Mouse (Mus musculus) heart, adult 18-20 months (tissue): ENCODE measurements around the gene Serpine2. TPM values are rescaled to one million over a fixed set of nuclear protein-coding genes. Genes with fewer than 3 reads are reported as not detected.

Experiments
- DNase-seq, 2 experiments: peaks; one replicate each; pipeline ENCODE4 v3.0.0; 2021 to 2022; ENCODE audit warnings: mixed read lengths in 1 of 2
- long read RNA-seq, 2 experiments: library from polyadenylated mRNA; stranded (forward); transcript quantifications; one replicate each; pipeline ENCODE4 v2.0.0; 2021
- total RNA-seq, 2 experiments: library from RNA; stranded (reverse); gene quantifications; 2 replicates each; pipeline ENCODE4 v1.2.3; 2021

The Serpine2 gene
- 10 to 100 TPM; 20.7 to 29.5 TPM for total RNA-seq
- long read RNA-seq, experiment 1, transcript Serpine2-201 (9 exons, 2,210 nt): major isoform, 43 of 46 reads
- long read RNA-seq, experiment 1, partial matches to known transcripts: 3 of 46 reads
- long read RNA-seq, experiment 1, other reads (novel, unspliced or antisense): 0 of 46 reads
- long read RNA-seq, experiment 2, transcript Serpine2-201 (9 exons, 2,210 nt): major isoform, 21 of 25 reads
- long read RNA-seq, experiment 2, partial matches to known transcripts: 3 of 25 reads
- long read RNA-seq, experiment 2, other reads (novel, unspliced or antisense): 1 of 25 reads

DNA sequence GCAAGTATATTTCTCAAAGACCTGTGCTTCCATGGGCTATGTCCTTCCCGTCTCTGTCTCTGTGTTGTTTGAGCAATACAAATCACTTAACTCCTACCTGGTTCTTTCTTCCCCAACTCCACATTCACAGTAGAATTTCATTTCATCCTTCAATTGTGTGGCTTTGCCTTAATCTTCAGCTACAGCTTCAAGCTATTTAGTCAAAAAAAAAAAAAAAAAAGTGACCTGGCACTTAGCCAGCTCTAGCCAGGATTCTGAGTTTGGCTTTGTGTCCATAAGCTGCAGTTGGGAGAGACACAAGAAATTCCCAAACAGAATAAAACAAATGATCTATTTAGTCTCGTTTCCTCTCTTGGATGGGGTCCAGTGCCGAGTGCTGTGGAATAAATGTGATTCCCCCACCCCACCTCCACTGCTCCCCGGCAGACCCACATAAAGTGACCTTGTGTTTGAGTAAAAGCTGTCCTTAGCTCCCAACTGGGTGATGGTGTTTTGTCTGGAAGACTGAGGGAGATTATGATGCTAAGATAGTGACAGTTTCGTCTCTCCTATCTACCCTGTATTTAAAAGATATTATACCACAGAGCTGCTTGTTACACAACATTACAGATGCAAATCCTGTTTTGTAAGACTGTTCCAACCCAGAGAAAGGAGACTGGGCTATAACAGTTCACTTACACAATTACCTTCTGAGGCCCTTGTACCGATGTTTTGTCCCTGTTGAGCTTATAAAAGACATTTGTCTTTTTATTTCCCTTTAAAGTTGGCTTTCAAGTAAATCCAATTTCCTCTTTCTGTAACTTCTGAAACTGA is at the start of gene Serpine2:
Gene Serpine2 (minus strand): TSS at position 51 of the 813 bp plus-strand sequence.
- peak in 1 of 2 experiments; percentile 16 for DNase-seq

DNA sequence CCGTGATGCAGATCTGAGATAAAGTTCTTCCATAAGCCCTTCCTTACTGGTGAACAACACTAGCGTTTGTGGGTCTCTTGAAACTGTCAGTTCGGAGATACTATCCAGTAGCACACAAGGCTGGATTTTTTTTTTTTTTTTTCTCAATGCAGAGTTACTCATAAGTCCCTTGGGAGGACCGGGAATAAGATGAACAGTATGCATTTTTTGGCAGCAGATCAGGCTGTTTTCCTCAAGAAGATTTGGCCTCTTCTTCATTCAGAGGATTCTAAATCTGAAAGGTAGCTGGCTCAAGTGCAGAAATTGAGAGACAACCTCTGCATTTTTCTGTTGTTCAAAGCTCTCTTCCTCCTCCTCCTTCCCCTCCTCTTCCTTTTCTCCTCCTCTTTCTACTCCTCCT is 46.8 kb upstream of the Serpine2 start:
- DNase-seq: no peak

DNA sequence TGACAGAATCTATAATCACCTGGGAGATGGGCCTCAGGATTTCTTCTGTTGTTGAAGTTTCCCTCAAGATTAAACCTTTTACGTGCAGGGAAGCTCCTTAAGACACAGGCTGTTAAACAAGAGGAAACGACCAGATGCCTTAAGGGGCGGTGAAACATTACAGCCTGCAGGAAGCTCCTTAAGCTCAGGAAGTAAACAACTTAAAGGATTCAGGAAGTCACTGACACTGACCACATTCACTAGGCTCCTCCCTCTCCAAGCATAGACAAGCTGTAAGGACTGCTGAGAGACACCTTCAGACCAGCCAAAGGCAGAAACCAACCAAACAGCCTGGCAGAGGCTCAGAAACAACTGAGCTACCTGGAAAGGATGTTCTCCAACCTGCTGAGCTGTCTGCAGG is 44.3 kb upstream of the Serpine2 start:
- DNase-seq: no peak

DNA sequence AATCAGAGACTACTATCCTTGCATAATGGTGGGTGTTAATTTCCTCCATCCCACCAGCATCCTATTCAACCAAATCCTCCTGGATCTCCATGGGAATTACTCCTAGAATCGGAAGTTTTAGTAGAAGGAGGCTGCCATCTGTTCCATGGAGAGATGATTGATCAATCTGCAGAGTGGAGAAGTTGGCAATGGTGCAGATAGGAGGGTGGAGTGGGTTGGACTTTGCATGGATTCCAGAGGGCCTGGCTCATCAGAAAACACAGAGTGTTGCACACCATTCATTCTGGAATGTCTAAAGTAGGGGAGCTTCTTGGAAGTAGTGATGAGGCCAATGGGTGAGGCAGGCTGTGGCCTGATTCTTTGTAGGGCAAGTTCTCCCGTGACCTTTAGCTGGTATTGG is 41.9 kb upstream of the Serpine2 start:
- peak in 1 of 2 experiments; percentile 6 for DNase-seq

- no peak for DNase-seq
Observed at GRCm38 (mm10) chr1:79882648-79883047, 21.7 kb upstream of the Serpine2 start.

DNA sequence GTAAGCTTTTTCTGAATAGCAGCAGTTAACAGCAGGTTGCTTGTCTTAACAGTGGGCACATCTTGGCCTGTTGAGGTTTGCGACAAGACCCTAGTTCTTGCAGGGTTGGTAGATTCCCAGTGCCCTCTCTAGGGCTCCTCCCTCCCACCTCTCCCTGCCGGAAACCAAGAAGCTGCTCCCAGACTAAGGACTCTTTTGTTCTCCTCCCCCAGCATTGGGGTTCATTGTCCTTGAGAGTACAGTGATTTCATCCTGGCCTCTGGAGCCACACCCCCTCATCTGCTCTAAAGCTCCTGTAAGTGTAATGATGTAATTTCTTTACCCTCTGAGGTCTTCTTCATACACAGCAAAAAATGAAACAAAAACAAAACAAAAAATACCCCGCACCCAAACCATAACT is 13.8 kb upstream of the Serpine2 start:
- no peak for DNase-seq

GRCm38 (mm10) chr1:79860411-79861039 is 455 bp downstream of the Serpine2 start:
- no peak for DNase-seq

DNA sequence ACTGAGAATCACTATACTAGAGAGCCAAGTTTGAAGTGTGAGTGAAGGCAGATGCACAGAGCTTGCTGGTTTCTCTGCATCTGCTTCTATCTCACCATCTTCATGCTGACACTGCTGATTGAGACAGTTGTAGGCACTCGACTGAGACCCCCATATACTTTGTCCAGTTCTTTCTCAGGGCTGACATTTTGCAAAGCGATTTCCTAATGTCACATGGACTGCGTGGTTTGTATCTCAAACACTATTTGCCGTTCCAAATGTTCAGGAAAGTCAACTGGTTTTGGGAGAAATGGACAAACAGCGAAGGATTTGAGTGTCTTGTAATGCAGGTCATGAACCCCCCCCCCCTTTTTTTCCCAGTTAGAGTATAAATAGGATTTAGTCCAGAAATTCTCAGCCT is 1.0 kb downstream of the Serpine2 start:
- DNase-seq: no peak

GRCm38 (mm10) chr1:79859026-79859425 is 2.0 kb downstream of the Serpine2 start:
- DNase-seq: no peak

GRCm38 (mm10) chr1:79858389-79858994 is 2.5 kb downstream of the Serpine2 start:
- peak; percentile 18 to 40 for DNase-seq

DNA sequence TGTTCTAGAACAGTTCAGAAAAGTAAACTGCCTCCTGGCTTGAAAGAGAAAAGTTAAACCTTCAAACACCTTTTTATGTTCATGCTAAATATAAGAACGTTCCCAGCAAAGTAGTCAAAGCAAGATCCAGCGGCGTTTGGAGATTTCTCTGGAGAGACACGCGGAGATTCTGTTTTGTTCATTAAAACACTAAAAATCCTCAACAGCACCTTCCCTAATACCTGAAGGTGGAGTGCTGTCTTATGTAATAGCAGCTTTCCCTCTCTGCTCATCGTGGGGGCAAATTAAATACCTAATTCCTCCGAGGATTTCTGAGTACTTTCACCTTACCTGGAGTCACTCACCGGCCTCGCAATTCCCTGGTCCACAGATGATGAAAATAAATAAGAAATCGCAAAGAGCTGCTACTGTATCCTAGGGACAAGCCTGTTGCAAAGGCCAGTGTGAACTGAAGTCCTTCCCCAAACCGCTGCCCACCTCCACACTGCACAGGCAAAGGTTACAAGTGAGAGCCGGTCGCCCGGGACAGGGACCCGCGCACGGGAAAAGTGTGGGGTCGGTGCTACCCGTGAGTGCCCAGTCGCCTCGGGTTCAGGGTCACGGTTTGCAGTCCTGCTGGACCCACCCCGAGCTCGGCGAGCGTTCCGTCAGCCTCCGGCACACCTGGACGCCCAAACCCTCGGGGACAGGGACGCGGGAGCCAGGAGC is 3.1 kb downstream of the Serpine2 start:
- DNase-seq: no peak

DNA sequence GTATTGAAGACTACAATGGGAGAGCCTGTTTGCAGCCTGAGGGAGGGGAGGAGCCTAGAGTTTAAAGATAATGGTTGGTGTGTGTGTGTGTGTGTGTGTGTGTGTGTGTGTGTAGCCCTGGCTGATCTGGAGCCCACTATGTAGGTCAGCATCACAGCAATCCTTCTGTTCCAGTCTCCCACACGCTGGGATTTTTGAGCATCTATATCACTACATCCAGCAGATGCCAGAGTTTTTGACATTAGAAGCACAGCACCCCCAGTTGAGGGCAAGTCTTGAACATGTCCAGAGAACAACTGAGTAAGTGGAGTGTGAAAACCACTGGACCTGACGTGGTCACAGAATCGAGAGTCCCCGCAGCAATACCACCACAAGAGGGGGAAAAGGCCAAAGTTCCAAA is 4.2 kb downstream of the Serpine2 start:
- no peak for DNase-seq

DNA sequence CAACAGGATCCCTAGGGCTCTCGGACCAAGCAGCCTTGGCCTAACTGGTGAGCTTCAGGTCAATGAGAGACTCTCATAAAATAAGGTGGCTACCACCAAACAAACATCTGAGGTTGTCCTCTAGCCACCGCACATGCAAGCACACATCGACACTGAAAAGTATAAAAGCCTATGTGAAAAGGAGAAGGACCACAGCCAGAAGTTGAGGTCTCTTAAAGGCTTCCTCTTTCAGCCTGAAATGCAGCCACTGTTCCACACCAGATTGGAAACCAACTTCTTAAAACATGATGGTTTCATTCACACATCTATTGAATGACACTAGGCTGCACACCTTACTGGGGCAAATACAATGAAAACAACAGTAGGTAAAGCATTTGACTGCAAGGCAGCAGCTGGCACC is 7.5 kb downstream of the Serpine2 start:
- no peak for DNase-seq

GRCm38 (mm10) chr1:79850341-79850740 is 10.6 kb downstream of the Serpine2 start:
- peak; percentile 13 to 25 for DNase-seq

DNA sequence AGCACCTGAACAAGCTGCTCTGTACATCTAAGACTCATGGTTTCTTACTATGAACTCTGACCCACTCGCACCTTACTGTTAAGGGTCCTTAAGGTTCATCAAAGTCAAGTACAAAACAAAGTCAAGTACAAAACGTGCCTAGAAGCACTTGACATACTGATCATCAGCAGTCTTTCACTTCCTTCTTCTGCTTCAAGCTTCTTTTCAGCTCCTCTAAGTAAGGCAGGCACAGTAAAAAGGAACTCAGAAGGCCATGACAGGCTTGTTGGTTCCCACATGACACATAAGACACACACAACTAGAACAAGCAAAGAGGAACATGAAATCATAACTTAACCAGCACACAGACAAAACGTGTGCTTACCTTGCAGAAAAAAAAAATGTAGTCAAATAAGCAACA is 12.3 kb downstream of the Serpine2 start:
- DNase-seq: no peak

DNA sequence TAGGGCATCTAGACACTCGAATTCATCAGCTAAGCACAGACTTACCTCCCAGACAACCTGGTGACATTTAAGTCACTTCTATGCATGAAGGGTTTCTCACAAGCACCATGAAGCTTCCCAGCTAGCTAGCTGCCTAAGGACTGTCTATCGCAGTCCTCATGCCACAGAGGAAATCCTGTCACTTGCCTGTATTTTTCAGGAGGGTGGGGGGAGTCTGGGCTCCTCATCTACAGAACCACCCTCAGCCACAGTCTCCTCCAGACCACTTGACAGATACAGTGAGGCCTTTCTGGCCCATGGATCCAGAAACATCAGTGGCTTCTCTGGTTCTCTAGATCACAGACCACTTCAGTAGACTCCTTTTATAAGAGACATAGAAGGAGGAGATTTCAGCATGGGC is 14.1 kb downstream of the Serpine2 start:
- no peak for DNase-seq

GRCm38 (mm10) chr1:79832719-79833404 is 28.1 kb downstream of the Serpine2 start:
- no peak for DNase-seq

DNA sequence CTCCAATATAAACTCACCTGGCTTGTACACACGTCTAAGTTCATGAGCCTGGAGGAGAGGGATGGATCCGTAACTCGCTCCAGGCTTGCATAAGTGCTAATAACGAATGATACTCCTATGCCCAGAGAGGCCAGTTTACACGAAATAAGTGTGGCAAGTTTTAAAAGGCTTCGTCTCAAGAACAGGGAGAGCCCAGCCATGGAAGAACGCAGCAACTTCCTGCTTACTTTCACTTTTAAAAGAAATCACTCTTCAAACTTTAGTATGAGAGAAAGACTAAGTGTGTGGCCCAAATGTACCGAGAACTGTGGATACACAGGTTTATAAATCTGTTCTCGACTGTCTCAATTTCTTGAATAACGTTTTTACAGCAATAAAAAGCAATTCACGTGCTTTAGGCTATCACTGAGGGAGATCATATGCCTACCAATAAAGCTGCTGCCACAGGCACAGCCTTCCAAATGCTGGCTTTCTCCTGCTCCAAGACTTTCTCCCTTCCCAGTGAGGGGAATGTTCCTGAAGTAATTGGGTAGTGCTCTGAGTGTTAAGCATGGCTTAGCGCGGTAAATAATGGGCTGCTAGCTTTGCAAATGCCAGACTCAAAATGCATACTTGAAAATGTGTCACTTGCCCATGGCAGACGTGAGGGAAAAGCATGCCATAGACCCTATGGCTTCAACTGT is 36.9 kb downstream of the Serpine2 start:
- DNase-seq: peak; percentile 13 to 34

DNA sequence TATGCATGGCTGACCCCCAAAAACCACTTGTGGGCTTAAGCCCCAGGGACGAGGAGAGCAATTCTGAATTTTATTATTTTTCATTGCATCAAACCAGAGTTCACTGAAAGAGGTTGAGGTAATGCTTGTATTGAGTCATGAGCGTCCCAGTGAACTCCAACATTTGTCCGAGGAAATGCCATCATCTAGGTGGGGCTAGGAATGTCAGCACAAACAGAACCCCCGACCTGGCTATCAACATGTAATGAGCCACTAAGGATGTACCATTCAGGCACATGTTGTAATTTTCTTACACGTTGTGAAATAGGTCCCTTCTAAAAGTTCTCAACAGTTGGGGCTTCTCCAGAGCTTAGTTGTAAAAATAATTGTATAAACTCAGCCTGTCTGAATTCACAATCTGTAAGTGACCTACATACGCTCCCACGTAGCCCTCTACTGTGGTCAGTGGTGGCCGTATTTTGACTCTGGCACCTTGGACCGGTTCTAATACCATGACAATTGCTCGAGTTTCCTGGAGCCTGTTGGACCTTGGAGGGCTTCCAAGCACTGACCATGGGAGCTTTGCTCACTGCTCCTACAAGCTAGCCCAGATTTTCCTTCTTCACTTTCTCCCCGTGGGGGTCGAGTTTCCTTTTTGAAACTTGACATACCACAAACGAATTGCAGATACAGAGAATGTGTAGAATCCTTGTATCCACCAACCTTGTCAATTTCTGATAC is 38.0 kb downstream of the Serpine2 start:
- peak; percentile 79 to 80 for DNase-seq

DNA sequence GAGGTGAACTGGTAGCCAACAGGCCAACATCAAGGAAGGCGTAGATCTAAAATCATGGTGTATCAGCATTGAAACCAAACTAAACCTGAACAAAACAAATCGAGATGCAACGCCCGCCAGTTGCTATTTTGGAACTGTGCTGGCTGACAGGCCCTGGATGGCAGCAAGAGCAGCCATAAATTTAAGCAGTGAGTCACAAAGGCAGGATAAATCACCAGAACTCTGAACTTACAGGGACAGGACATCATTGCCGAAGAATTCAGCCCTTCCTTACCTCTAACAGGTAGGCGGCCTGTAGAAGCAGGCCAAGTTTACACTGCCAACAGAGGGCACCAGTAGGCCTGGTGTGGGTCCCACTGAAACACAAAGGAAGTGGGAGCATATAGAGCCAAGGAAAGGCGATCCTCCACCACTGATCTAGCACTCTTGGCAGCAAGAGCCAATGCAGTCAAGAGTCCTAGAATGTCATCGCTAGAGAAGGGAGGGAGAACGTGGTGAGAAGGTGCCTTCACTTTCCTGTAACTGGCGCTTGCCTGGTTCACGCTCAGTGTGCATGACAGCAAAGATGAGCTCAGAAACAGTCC is 41.6 kb downstream of the Serpine2 start:
- peak in 1 of 2 experiments; percentile 8 for DNase-seq
